Mouse (Mus musculus) urinary bladder, postnatal 4 days (tissue): ENCODE results near the gene Akr1c13.

Source experiments
- DNase-seq, 2 experiments: peaks; one replicate each; pipeline ENCODE4 v3.0.0; 2021 to 2022; ENCODE audit warnings: low spot score in 2 of 2

The Akr1c13 gene

DNA sequence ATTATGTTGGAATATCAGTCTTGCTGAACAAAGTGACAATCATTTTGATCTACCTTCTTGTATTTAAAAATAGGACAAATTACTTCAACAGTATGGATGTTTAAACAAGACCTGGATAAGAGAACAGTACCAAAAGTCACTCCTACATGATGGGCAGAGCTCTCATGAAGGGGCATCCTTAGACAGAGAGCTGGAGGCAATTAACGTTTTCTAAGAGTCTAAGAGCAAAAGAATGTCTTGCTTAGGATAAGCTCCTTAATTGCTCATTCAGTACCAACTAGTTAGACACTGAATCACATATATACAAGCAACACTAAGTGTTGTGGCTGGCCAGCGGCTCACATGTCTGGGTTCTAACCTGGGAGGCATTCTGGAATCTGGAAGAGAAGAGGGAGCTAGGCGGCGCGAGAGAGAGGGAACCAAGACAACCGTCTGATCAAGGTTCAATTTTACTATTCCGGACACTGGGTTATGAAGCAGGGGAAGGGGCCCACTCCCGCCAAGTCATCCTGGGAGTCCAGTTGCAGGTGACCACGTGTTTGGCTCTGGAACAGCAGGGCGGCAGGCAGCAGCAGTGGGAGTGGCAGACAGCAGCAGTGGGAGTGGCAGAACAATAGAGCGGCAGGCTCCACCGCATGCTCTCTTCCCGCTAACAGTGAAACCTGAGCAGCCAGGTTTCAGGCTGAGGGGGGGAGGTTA is 54.1 kb downstream of the Akr1c13 start:
- DNase-seq, result no peak

- DNase-seq, result no peak
Measured at GRCm38 (mm10) chr13:4249347-4249746, 58.4 kb downstream of the Akr1c13 start.
